Mouse (Mus musculus): ENCODE results near the gene Carmil1. TPM values are rescaled to one million over a fixed set of nuclear protein-coding genes. Genes with fewer than 3 reads are reported as not detected.
A peak's percentile ranks its signal among the peaks of the same experiment; 100 is the strongest.

The Carmil1 gene
- polyA plus RNA-seq, 1 experiment from 2014 or later = 47.1 TPM

- H3K27me3 ChIP-seq (ENCODE audit: control insufficient read depth, insufficient read depth, low read depth, low read length) = no peaks in the 10 kb centered on the region
- H3K4me3 ChIP-seq (ENCODE audit: low read depth, low read length) = no peak overlapping the region
- H3K4me1 ChIP-seq (ENCODE audit: control insufficient read depth, insufficient read depth, low read length) = peaks cover 10% of the 10 kb centered on the region
- H3K4me2 ChIP-seq (ENCODE audit: low read length) = no peak overlapping the region
- H3K9ac ChIP-seq (ENCODE audit: low read depth, low read length) = no peak overlapping the region
- ATAC-seq = no peak
- H3K27ac ChIP-seq (ENCODE audit: low read length) = no peak overlapping the region
- no peaks in the 10 kb centered on the region for H3K9me3 ChIP-seq (replicated peaks; ENCODE audit: control insufficient read depth, low read length, poor library complexity, severe bottlenecking)
- H3K36me3 ChIP-seq (ENCODE audit: control insufficient read depth, insufficient read depth, low read length) = 0 out of 2 replicates have a peak, but pooled peaks cover 3% of the 10 kb centered on the region
- 28% methylated on average over 3 of the region's 3 CpGs for WGBS
These were observed 235.3 kb downstream of the Carmil1 start for GRCm38 (mm10) chr13:24045271-24045670.

GRCm38 (mm10) chr13:24040221-24040620 lies 240.4 kb downstream of the Carmil1 start:
- Histone ChIP-seq H3K27ac (ENCODE audit: low read length) (no peak overlapping the region), H3K4me2 (ENCODE audit: low read length) (no peak overlapping the region), H3K9ac (ENCODE audit: low read depth, low read length) (no peak overlapping the region), H3K27me3 (ENCODE audit: control insufficient read depth, insufficient read depth, low read depth, low read length) (no peaks in the 10 kb centered on the region), H3K4me3 (ENCODE audit: low read depth, low read length) (no peak overlapping the region), H3K9me3 (replicated peaks; ENCODE audit: control insufficient read depth, low read length, poor library complexity, severe bottlenecking) (no peaks in the 10 kb centered on the region), H3K36me3 (ENCODE audit: control insufficient read depth, insufficient read depth, low read length) (0 out of 2 replicates have a peak, but pooled peaks cover 3% of the 10 kb centered on the region), H3K4me1 (ENCODE audit: control insufficient read depth, insufficient read depth, low read length) (peaks cover 2% of the 10 kb centered on the region; the same call in 1 of the 2 replicates)
- peak; percentile 61; the same call in 1 of the 2 replicates for ATAC-seq
- WGBS = 47% methylated on average over 7 of the region's 7 CpGs

GRCm38 (mm10) chr13:24037502-24037901 lies 243.1 kb downstream of the Carmil1 start:
- no peak overlapping the region for H3K4me3 ChIP-seq (ENCODE audit: low read depth, low read length)
- H3K27ac ChIP-seq (ENCODE audit: low read length) = no peak overlapping the region
- 85% methylated on average over 3 of the region's 3 CpGs for WGBS
- no peaks in the 10 kb centered on the region for H3K9me3 ChIP-seq (replicated peaks; ENCODE audit: control insufficient read depth, low read length, poor library complexity, severe bottlenecking)
- no peaks in the 10 kb centered on the region for H3K4me1 ChIP-seq (ENCODE audit: control insufficient read depth, insufficient read depth, low read length)
- ATAC-seq = no peak
- H3K36me3 ChIP-seq (ENCODE audit: control insufficient read depth, insufficient read depth, low read length) = no peaks in the 10 kb centered on the region
- H3K9ac ChIP-seq (ENCODE audit: low read depth, low read length) = no peak overlapping the region
- no peaks in the 10 kb centered on the region for H3K27me3 ChIP-seq (ENCODE audit: control insufficient read depth, insufficient read depth, low read depth, low read length)
- no peak overlapping the region for H3K4me2 ChIP-seq (ENCODE audit: low read length)

GRCm38 (mm10) chr13:24036150-24036549 lies 244.4 kb downstream of the Carmil1 start:
- H3K4me3 ChIP-seq (ENCODE audit: low read depth, low read length) = no peak overlapping the region
- H3K4me1 ChIP-seq (ENCODE audit: control insufficient read depth, insufficient read depth, low read length) = no peaks in the 10 kb centered on the region
- no peak overlapping the region for H3K4me2 ChIP-seq (ENCODE audit: low read length)
- H3K27ac ChIP-seq (ENCODE audit: low read length) = no peak overlapping the region
- no peaks in the 10 kb centered on the region for H3K27me3 ChIP-seq (ENCODE audit: control insufficient read depth, insufficient read depth, low read depth, low read length)
- no peaks in the 10 kb centered on the region for H3K36me3 ChIP-seq (ENCODE audit: control insufficient read depth, insufficient read depth, low read length)
- WGBS = 65% methylated on average over 18 of the region's 18 CpGs
- no peak for ATAC-seq
- no peaks in the 10 kb centered on the region for H3K9me3 ChIP-seq (replicated peaks; ENCODE audit: control insufficient read depth, low read length, poor library complexity, severe bottlenecking)
- H3K9ac ChIP-seq (ENCODE audit: low read depth, low read length) = no peak overlapping the region

- H3K27ac ChIP-seq (ENCODE audit: low read length) = no peak overlapping the region
- H3K9ac ChIP-seq (ENCODE audit: low read depth, low read length) = no peak overlapping the region
- no peak overlapping the region for H3K4me3 ChIP-seq (ENCODE audit: low read depth, low read length)
- WGBS = 64% methylated on average over 5 of the region's 5 CpGs
- no peaks in the 10 kb centered on the region for H3K4me1 ChIP-seq (ENCODE audit: control insufficient read depth, insufficient read depth, low read length)
- H3K9me3 ChIP-seq (replicated peaks; ENCODE audit: control insufficient read depth, low read length, poor library complexity, severe bottlenecking) = no peaks in the 10 kb centered on the region
- no peaks in the 10 kb centered on the region for H3K27me3 ChIP-seq (ENCODE audit: control insufficient read depth, insufficient read depth, low read depth, low read length)
- ATAC-seq = peak; percentile 82
- H3K4me2 ChIP-seq (ENCODE audit: low read length) = no peak overlapping the region
- peaks cover 4% of the 10 kb centered on the region; the same call in 1 of the 2 replicates for H3K36me3 ChIP-seq (ENCODE audit: control insufficient read depth, insufficient read depth, low read length)
These were observed 253.1 kb downstream of the Carmil1 start for GRCm38 (mm10) chr13:24027191-24028170.

- Histone ChIP-seq H3K4me2 (ENCODE audit: low read length) (no peak overlapping the region), H3K4me3 (ENCODE audit: low read depth, low read length) (no peak overlapping the region), H3K9me3 (replicated peaks; ENCODE audit: control insufficient read depth, low read length, poor library complexity, severe bottlenecking) (no peaks in the 10 kb centered on the region), H3K27me3 (ENCODE audit: control insufficient read depth, insufficient read depth, low read depth, low read length) (no peaks in the 10 kb centered on the region), H3K9ac (ENCODE audit: low read depth, low read length) (no peak overlapping the region), H3K36me3 (ENCODE audit: control insufficient read depth, insufficient read depth, low read length) (no peaks in the 10 kb centered on the region), H3K27ac (ENCODE audit: low read length) (no peak overlapping the region), H3K4me1 (ENCODE audit: control insufficient read depth, insufficient read depth, low read length) (no peaks in the 10 kb centered on the region)
- ATAC-seq = no peak
- 92% methylated on average over 4 of the region's 4 CpGs for WGBS
These were observed 262.1 kb downstream of the Carmil1 start for GRCm38 (mm10) chr13:24018515-24018914.

- 80% methylated on average over 2 of the region's 2 CpGs for WGBS
These were observed 275.1 kb downstream of the Carmil1 start for GRCm38 (mm10) chr13:24005528-24005927.

GRCm38 (mm10) chr13:24001797-24002196 lies 278.8 kb downstream of the Carmil1 start:
- Histone ChIP-seq H3K4me3 (ENCODE audit: low read depth, low read length) (no peak overlapping the region), H3K9ac (ENCODE audit: low read depth, low read length) (no peak overlapping the region), H3K36me3 (ENCODE audit: control insufficient read depth, insufficient read depth, low read length) (no peaks in the 10 kb centered on the region), H3K4me2 (ENCODE audit: low read length) (no peak overlapping the region), H3K4me1 (ENCODE audit: control insufficient read depth, insufficient read depth, low read length) (no peaks in the 10 kb centered on the region), H3K27ac (ENCODE audit: low read length) (no peak overlapping the region), H3K27me3 (ENCODE audit: control insufficient read depth, insufficient read depth, low read depth, low read length) (no peaks in the 10 kb centered on the region), H3K9me3 (replicated peaks; ENCODE audit: control insufficient read depth, low read length, poor library complexity, severe bottlenecking) (no peaks in the 10 kb centered on the region)
- no peak for ATAC-seq
- WGBS = 61% methylated on average over 2 of the region's 2 CpGs

More at GRCm38 (mm10) chr13:24005528-24005927, 275.1 kb downstream of the Carmil1 start:
- ATAC-seq = no peak
- no peak overlapping the region for H3K9ac ChIP-seq (ENCODE audit: low read depth, low read length)
- H3K9me3 ChIP-seq (replicated peaks; ENCODE audit: control insufficient read depth, low read length, poor library complexity, severe bottlenecking) = no peaks in the 10 kb centered on the region
- H3K4me3 ChIP-seq (ENCODE audit: low read depth, low read length) = no peak overlapping the region
- no peaks in the 10 kb centered on the region for H3K4me1 ChIP-seq (ENCODE audit: control insufficient read depth, insufficient read depth, low read length)
- H3K36me3 ChIP-seq (ENCODE audit: control insufficient read depth, insufficient read depth, low read length) = no peaks in the 10 kb centered on the region
- no peak overlapping the region for H3K4me2 ChIP-seq (ENCODE audit: low read length)
- no peaks in the 10 kb centered on the region for H3K27me3 ChIP-seq (ENCODE audit: control insufficient read depth, insufficient read depth, low read depth, low read length)
- no peak overlapping the region for H3K27ac ChIP-seq (ENCODE audit: low read length)

GRCm38 (mm10) chr13:24001081-24001480 lies 279.5 kb downstream of the Carmil1 start:
- 78% methylated on average over 2 of the region's 2 CpGs for WGBS
- H3K4me1 ChIP-seq (ENCODE audit: control insufficient read depth, insufficient read depth, low read length) = no peaks in the 10 kb centered on the region
- H3K4me3 ChIP-seq (ENCODE audit: low read depth, low read length) = no peak overlapping the region
- no peaks in the 10 kb centered on the region for H3K9me3 ChIP-seq (replicated peaks; ENCODE audit: control insufficient read depth, low read length, poor library complexity, severe bottlenecking)
- no peaks in the 10 kb centered on the region for H3K36me3 ChIP-seq (ENCODE audit: control insufficient read depth, insufficient read depth, low read length)
- ATAC-seq = no peak
- no peak overlapping the region for H3K27ac ChIP-seq (ENCODE audit: low read length)
- H3K27me3 ChIP-seq (ENCODE audit: control insufficient read depth, insufficient read depth, low read depth, low read length) = no peaks in the 10 kb centered on the region
- no peak overlapping the region for H3K4me2 ChIP-seq (ENCODE audit: low read length)
- H3K9ac ChIP-seq (ENCODE audit: low read depth, low read length) = no peak overlapping the region
